ENCODE assay signal across 1 mouse cellular context in the genomic region with DNA sequence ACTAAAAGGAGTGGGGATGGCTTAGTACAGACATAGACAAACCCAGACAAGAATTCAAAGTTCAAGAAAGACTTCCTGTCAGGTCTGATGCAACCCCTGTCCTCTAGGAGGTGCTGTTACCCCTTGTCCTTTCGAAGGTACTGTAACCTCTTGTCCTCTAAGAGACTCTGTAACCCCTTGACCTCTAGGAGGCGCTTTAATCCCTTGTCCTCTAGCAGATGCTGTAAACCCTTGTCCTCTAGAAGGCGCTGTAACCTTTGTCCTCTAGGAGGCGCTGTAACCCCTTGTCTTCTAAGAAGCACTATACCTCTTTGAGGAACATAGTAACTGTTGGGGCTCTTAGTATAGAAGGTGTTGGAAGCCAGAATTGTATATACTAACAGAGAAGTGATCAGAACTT.
TF ChIP-seq lines count a peak whose summit lies in the region.

No protein-coding gene starts in this region.

TF ChIP-seq in CH12.LX, 34 proteins besides CTCF, POLR2A, EP300 and RAD21:
- TF ChIP-seq CHD2 (IDR thresholded peaks at IDR 0.05; ENCODE audit: low read length) (no peak), CHD1 (IDR thresholded peaks at IDR 0.05; ENCODE audit: low read depth, low read length) (no peak), ZNF384 (IDR thresholded peaks at IDR 0.05; ENCODE audit: low read depth, low read length) (no peak), ELF1 (IDR thresholded peaks at IDR 0.05; ENCODE audit: low read depth, low read length) (0 out of 2 replicates have a peak, but pooled peaks have one; percentile 32), TCF12 (IDR thresholded peaks at IDR 0.05; ENCODE audit: low read depth, low read length) (no peak), MYC (IDR thresholded peaks at IDR 0.05; ENCODE audit: low read depth, low read length) (no peak), NELFE (IDR thresholded peaks at IDR 0.05; ENCODE audit: low read depth, low read length) (peak; percentile 72; the same call in 1 of the 2 replicates), TBP (conservative IDR thresholded peaks at IDR 0.05; ENCODE audit: low read depth, low read length) (0 out of 2 replicates have a peak, but pooled peaks have one; percentile 23), E2F4 (IDR thresholded peaks at IDR 0.05; ENCODE audit: insufficient replicate concordance, low read depth, low read length) (no peak), ETS1 (conservative IDR thresholded peaks at IDR 0.05; ENCODE audit: low read depth, low read length) (no peak), BHLHE40 (IDR thresholded peaks at IDR 0.05; ENCODE audit: low read depth, low read length) (no peak), HCFC1 (IDR thresholded peaks at IDR 0.05; ENCODE audit: low read depth, low read length) (no peak), POLR2AphosphoS2 (IDR thresholded peaks at IDR 0.05; ENCODE audit: low read depth, low read length) (no peak), JUN (IDR thresholded peaks at IDR 0.05; ENCODE audit: insufficient read depth, low read depth, low read length) (no peak), JUND (conservative IDR thresholded peaks at IDR 0.05; ENCODE audit: low read depth, low read length) (no peak), IRF4 (IDR thresholded peaks at IDR 0.05; ENCODE audit: low read depth, low read length) (no peak), NRF1 (IDR thresholded peaks at IDR 0.05; ENCODE audit: low read depth, low read length) (no peak), USF2 (conservative IDR thresholded peaks at IDR 0.05; ENCODE audit: low read depth, low read length) (no peak), MEF2A (IDR thresholded peaks at IDR 0.05; ENCODE audit: borderline replicate concordance, low read depth, low read length) (no peak), SMC3 (IDR thresholded peaks at IDR 0.05; ENCODE audit: low read depth, low read length) (peak; percentile 80), PAX5 (IDR thresholded peaks at IDR 0.05; ENCODE audit: low read length) (no peak)
TF ChIP-seq in CH12.LX: peak in this region for 4.
